Mouse (Mus musculus): ENCODE results near the gene Patj.

Gene Patj

GRCm38 (mm10) chr4:98451259-98451658 lies 55.7 kb downstream of the Patj start:
- TF ChIP-seq CTCF (conservative IDR thresholded peaks at IDR 0.05; ENCODE audit: low read length) (no peak), POU5F1 (IDR thresholded peaks at IDR 0.05; ENCODE audit: borderline replicate concordance, low read length) (no peak), NANOG (IDR thresholded peaks at IDR 0.05; ENCODE audit: borderline replicate concordance, low read length) (no peak)
- H3K9me3 ChIP-seq (ENCODE audit: low read length): peaks cover 23% of the 10 kb centered on the region
- H3K4me3 ChIP-seq (replicated peaks; ENCODE audit: low read length): no peak overlapping the region
- no peaks in the 10 kb centered on the region for H3K27me3 ChIP-seq (ENCODE audit: insufficient read depth, low read length)
- no peaks in the 10 kb centered on the region for H3K36me3 ChIP-seq (ENCODE audit: insufficient read depth, low read length)
- H3K4me1 ChIP-seq (replicated peaks; ENCODE audit: low read depth, low read length): no peaks in the 10 kb centered on the region

DNA sequence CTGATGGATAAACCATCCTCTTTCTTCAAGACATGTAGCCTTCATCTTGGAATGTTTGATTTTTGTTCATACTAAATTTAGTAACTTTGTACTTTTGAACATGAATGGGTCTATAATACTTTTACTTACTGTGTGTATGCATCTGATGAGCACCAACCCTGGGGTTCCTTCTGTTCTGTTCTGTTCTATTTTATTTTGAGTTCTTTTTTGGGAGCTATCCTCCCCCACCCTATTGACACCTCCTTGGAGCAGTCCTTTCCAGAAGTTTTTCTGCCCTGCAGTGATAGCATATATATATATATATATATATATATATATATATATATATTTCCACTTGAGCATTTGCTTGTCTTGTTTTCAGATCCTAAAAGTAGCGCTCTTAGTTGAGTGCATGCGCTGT lies 57.1 kb downstream of the Patj start:
- Histone ChIP-seq H3K36me3 (ENCODE audit: insufficient read depth, low read length) (no peaks in the 10 kb centered on the region), H3K27me3 (ENCODE audit: insufficient read depth, low read length) (no peaks in the 10 kb centered on the region), H3K4me1 (replicated peaks; ENCODE audit: low read depth, low read length) (no peaks in the 10 kb centered on the region), H3K9me3 (ENCODE audit: low read length) (peaks cover 23% of the 10 kb centered on the region), H3K4me3 (replicated peaks; ENCODE audit: low read length) (no peak overlapping the region)
- TF ChIP-seq CTCF (conservative IDR thresholded peaks at IDR 0.05; ENCODE audit: low read length): no peak
- no peak for TF ChIP-seq POU5F1 (IDR thresholded peaks at IDR 0.05; ENCODE audit: borderline replicate concordance, low read length)
- no peak for TF ChIP-seq NANOG (IDR thresholded peaks at IDR 0.05; ENCODE audit: borderline replicate concordance, low read length)

GRCm38 (mm10) chr4:98453231-98453630 lies 57.6 kb downstream of the Patj start:
- TF ChIP-seq CTCF (conservative IDR thresholded peaks at IDR 0.05; ENCODE audit: low read length): no peak
- TF ChIP-seq NANOG (IDR thresholded peaks at IDR 0.05; ENCODE audit: borderline replicate concordance, low read length): no peak
- no peak for TF ChIP-seq POU5F1 (IDR thresholded peaks at IDR 0.05; ENCODE audit: borderline replicate concordance, low read length)
- Histone ChIP-seq H3K36me3 (ENCODE audit: insufficient read depth, low read length) (no peaks in the 10 kb centered on the region), H3K9me3 (ENCODE audit: low read length) (peaks cover 23% of the 10 kb centered on the region), H3K27me3 (ENCODE audit: insufficient read depth, low read length) (no peaks in the 10 kb centered on the region), H3K4me3 (replicated peaks; ENCODE audit: low read length) (no peak overlapping the region), H3K4me1 (replicated peaks; ENCODE audit: low read depth, low read length) (no peaks in the 10 kb centered on the region)

- TF ChIP-seq NANOG (IDR thresholded peaks at IDR 0.05; ENCODE audit: borderline replicate concordance, low read length) (no peak), CTCF (conservative IDR thresholded peaks at IDR 0.05; ENCODE audit: low read length) (no peak), POU5F1 (IDR thresholded peaks at IDR 0.05; ENCODE audit: borderline replicate concordance, low read length) (no peak)
These were observed 59.8 kb downstream of the Patj start for GRCm38 (mm10) chr4:98455352-98455751.

GRCm38 (mm10) chr4:98455910-98456309 lies 60.3 kb downstream of the Patj start:
- TF ChIP-seq CTCF (conservative IDR thresholded peaks at IDR 0.05; ENCODE audit: low read length): no peak
- no peak for TF ChIP-seq POU5F1 (IDR thresholded peaks at IDR 0.05; ENCODE audit: borderline replicate concordance, low read length)
- no peaks in the 10 kb centered on the region for H3K4me1 ChIP-seq (replicated peaks; ENCODE audit: low read depth, low read length)
- no peaks in the 10 kb centered on the region for H3K36me3 ChIP-seq (ENCODE audit: insufficient read depth, low read length)
- H3K4me3 ChIP-seq (replicated peaks; ENCODE audit: low read length): no peak overlapping the region
- no peaks in the 10 kb centered on the region for H3K27me3 ChIP-seq (ENCODE audit: insufficient read depth, low read length)
- H3K9me3 ChIP-seq (ENCODE audit: low read length): peaks cover 23% of the 10 kb centered on the region

More at GRCm38 (mm10) chr4:98455352-98455751, 59.8 kb downstream of the Patj start:
- Histone ChIP-seq H3K4me3 (replicated peaks; ENCODE audit: low read length) (no peak overlapping the region), H3K9me3 (ENCODE audit: low read length) (peaks cover 23% of the 10 kb centered on the region), H3K36me3 (ENCODE audit: insufficient read depth, low read length) (no peaks in the 10 kb centered on the region), H3K4me1 (replicated peaks; ENCODE audit: low read depth, low read length) (no peaks in the 10 kb centered on the region), H3K27me3 (ENCODE audit: insufficient read depth, low read length) (no peaks in the 10 kb centered on the region)

DNA sequence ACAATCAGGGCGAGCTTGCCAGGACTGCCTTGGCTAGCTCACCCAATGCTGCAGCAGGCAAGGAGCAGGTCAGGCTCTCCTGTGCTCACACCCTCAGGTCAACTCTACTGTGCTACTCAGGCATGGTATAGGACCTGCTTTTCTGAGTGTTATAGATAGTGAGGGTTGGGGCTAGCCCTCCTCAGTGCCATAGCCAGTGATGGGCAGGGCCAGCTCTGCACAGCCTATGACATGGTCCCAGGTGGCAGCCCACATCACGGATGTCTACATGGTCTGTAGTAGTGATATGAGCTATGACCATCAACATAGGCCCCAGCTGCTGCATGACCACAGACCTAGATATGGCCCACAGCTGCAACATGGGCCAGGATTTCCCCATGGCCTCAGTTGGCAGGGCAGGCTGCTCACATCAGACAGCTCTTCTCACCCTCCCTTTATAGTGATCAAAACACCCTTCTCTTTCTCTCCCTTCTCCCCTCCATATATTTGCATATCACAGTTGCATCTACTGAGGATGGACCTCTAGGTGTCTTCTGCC lies 66.3 kb downstream of the Patj start:
- no peaks in the 10 kb centered on the region for H3K4me1 ChIP-seq (replicated peaks; ENCODE audit: low read depth, low read length)
- H3K27me3 ChIP-seq (ENCODE audit: insufficient read depth, low read length): no peaks in the 10 kb centered on the region
- TF ChIP-seq POU5F1 (IDR thresholded peaks at IDR 0.05; ENCODE audit: borderline replicate concordance, low read length) (no peak), CTCF (conservative IDR thresholded peaks at IDR 0.05; ENCODE audit: low read length) (no peak), NANOG (IDR thresholded peaks at IDR 0.05; ENCODE audit: borderline replicate concordance, low read length) (no peak)
- H3K36me3 ChIP-seq (ENCODE audit: insufficient read depth, low read length): no peaks in the 10 kb centered on the region
- H3K4me3 ChIP-seq (replicated peaks; ENCODE audit: low read length): no peak overlapping the region
- no peaks in the 10 kb centered on the region for H3K9me3 ChIP-seq (ENCODE audit: low read length)

DNA sequence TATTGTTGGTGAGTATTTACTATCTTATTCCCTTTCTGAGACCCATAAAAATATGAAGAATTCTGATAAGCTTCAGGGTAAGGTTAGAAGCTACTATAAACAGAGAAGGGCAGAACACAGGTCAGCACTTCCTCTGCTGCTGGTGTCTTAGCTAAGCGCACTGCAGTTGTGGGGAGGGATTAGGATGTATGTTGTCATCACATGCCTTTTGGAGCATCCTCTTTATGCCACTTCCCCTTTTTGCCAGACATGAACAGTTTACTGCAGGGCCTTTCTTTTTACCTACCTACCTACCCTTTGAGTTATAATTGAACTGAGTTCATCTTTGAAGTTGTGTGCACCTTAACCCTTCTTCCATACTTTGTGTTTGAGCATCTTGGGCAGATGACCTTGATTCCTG lies 69.9 kb downstream of the Patj start:
- no peak overlapping the region for H3K4me3 ChIP-seq (replicated peaks; ENCODE audit: low read length)
- no peaks in the 10 kb centered on the region for H3K27me3 ChIP-seq (ENCODE audit: insufficient read depth, low read length)
- no peaks in the 10 kb centered on the region for H3K36me3 ChIP-seq (ENCODE audit: insufficient read depth, low read length)
- no peaks in the 10 kb centered on the region for H3K4me1 ChIP-seq (replicated peaks; ENCODE audit: low read depth, low read length)
- H3K9me3 ChIP-seq (ENCODE audit: low read length): no peaks in the 10 kb centered on the region
- TF ChIP-seq POU5F1 (IDR thresholded peaks at IDR 0.05; ENCODE audit: borderline replicate concordance, low read length) (no peak), CTCF (conservative IDR thresholded peaks at IDR 0.05; ENCODE audit: low read length) (no peak), NANOG (IDR thresholded peaks at IDR 0.05; ENCODE audit: borderline replicate concordance, low read length) (no peak)

DNA sequence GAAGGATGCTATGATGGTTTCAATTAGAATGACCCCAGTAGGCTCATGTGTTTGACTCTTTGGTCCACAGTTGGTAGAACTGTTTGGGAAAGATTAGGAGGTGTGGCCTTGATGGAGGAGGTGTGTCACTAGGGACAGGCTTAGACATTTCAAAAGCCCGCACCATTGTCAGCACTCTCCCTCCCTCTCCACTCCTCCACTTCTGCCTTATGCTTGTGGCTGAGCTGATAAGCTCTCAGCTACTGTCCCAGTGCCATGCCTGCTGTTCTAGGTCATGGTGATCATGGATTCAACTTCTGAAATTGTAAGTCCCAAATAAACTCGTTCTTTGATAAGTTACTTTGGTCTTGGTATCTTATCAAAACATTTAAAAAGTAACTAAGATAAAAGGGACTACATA lies 70.3 kb downstream of the Patj start:
- Histone ChIP-seq H3K4me3 (replicated peaks; ENCODE audit: low read length) (no peak overlapping the region), H3K4me1 (replicated peaks; ENCODE audit: low read depth, low read length) (no peaks in the 10 kb centered on the region), H3K27me3 (ENCODE audit: insufficient read depth, low read length) (no peaks in the 10 kb centered on the region), H3K36me3 (ENCODE audit: insufficient read depth, low read length) (no peaks in the 10 kb centered on the region), H3K9me3 (ENCODE audit: low read length) (no peaks in the 10 kb centered on the region)
- TF ChIP-seq NANOG (IDR thresholded peaks at IDR 0.05; ENCODE audit: borderline replicate concordance, low read length): no peak
- TF ChIP-seq CTCF (conservative IDR thresholded peaks at IDR 0.05; ENCODE audit: low read length): no peak
- no peak for TF ChIP-seq POU5F1 (IDR thresholded peaks at IDR 0.05; ENCODE audit: borderline replicate concordance, low read length)

DNA sequence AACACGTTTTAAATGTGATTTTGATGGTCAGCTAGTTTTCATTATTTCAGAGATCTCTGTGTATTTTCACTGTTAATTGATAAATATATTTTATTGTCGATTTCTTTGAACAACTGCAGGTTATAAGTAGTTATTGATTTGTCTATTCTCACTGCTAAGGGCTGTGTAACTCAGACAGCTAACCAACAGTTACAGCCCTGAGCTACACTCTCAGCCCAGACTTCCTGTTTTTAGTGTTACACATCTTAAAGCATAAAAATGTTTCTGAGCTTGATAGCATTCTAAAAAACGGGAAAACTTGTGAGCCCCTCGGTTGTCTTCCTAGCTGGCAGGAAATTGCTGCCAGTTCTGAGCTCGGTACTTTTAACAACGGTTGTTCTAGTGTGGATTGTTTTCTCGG lies 75.8 kb downstream of the Patj start:
- TF ChIP-seq NANOG (IDR thresholded peaks at IDR 0.05; ENCODE audit: borderline replicate concordance, low read length) (no peak), CTCF (conservative IDR thresholded peaks at IDR 0.05; ENCODE audit: low read length) (no peak), POU5F1 (IDR thresholded peaks at IDR 0.05; ENCODE audit: borderline replicate concordance, low read length) (no peak)
- Histone ChIP-seq H3K4me3 (replicated peaks; ENCODE audit: low read length) (no peak overlapping the region), H3K36me3 (ENCODE audit: insufficient read depth, low read length) (no peaks in the 10 kb centered on the region), H3K4me1 (replicated peaks; ENCODE audit: low read depth, low read length) (no peaks in the 10 kb centered on the region), H3K27me3 (ENCODE audit: insufficient read depth, low read length) (no peaks in the 10 kb centered on the region), H3K9me3 (ENCODE audit: low read length) (no peaks in the 10 kb centered on the region)

All from E14TG2a.4 (cell line).